Mouse (Mus musculus) lung, embryonic 16.5 days (tissue): ENCODE measurements around the gene Spred2. TPM values are rescaled to one million over a fixed set of nuclear protein-coding genes. Genes with fewer than 3 reads are reported as not detected.

ENCODE experiments used
- ATAC-seq: fragments of 200-750 bp; cut with Nextera tagmentation; 2 replicates; pipeline ENCODE4 v1.8.0; 2017; ENCODE audit warnings: low read depth, mild to moderate bottlenecking, moderate library complexity
- H3K27ac ChIP-seq: fragments of 300-500 bp; sonication (generic); 2 replicates; pipeline ENCODE4 v1.5.1; 2014; ENCODE audit warnings: mild to moderate bottlenecking, control low read depth, low read length
- H3K27me3 ChIP-seq: fragments of 300-500 bp; sonication (generic); 2 replicates; pipeline ENCODE4 v1.6.1; 2014; ENCODE audit warnings: low read depth, low read length, mixed read lengths; ENCODE audit not compliant: control insufficient read depth, insufficient read depth
- H3K36me3 ChIP-seq: fragments of 300-500 bp; sonication (generic); 2 replicates; pipeline ENCODE4 v1.6.1; 2014; ENCODE audit warnings: low read length; ENCODE audit not compliant: control insufficient read depth, insufficient read depth
- H3K4me1 ChIP-seq: fragments of 300-500 bp; sonication (generic); replicated peaks from 2 replicates; pipeline ENCODE4 v1.6.1; 2014; ENCODE audit warnings: low read length, mixed read lengths; ENCODE audit not compliant: control insufficient read depth, insufficient read depth
- H3K4me2 ChIP-seq: fragments of 300-500 bp; sonication (generic); 2 replicates; pipeline ENCODE4 v1.6.1; 2014; ENCODE audit warnings: low read depth, low read length, control low read depth
- H3K4me3 ChIP-seq: fragments of 300-500 bp; sonication (generic); 2 replicates; pipeline ENCODE4 v1.5.1; 2014; ENCODE audit warnings: mild to moderate bottlenecking, low read length, control low read depth
- H3K9ac ChIP-seq: fragments of 300-500 bp; sonication (generic); 2 replicates; pipeline ENCODE4 v1.6.1; 2014; ENCODE audit warnings: low read length, control low read depth
- H3K9me3 ChIP-seq: fragments of 300-500 bp; sonication (generic); 2 replicates; pipeline ENCODE4 v1.6.1; 2016; ENCODE audit warnings: low read length; ENCODE audit not compliant: control insufficient read depth
- WGBS: fragments of 180-500 bp; shearing (Covaris S2); extraction: QIAGEN DNeasy Blood & Tissue Kit; methylation state at CpG from one replicate; pipeline ENCODE4 v1.1.7; 2014; 5-methylcytosine and 5-hydroxymethylcytosine counted together
- polyA plus RNA-seq: library from polyadenylated mRNA; unstranded; fragments of >200 nt; fragmentation: Nextera tagmentation; extraction: Ambion mirVana; gene quantifications from 2 replicates; pipeline ENCODE4 v1.2.1, GENCODE M21; 2015

The Spred2 gene
- polyA plus RNA-seq, 1 experiment from 2014 or later, result 5.7 TPM

DNA sequence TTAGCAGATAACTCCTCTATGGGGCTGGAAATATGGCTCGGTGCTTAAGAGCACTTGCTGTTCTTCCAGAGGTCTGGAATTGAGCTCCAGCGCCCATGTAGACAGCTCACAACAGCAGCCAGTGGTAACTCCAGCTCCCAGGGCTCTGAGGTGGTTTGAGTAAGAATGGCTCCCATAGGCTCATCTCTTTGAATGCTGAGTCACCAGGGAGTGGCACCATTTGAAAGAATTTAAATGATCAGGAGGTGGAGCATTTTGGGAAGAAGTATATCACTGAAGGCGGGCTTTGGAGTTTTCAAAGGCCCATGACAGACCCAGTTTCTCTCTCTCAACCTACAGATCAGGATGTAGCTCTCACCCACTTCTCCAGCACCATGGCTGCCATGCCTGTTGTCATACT lies 13.0 kb upstream of the Spred2 start:
- ATAC-seq, result no peak
- H3K9me3 ChIP-seq, result peaks cover 3% of the 10 kb centered on the region; the same call in 1 of the 2 replicates
- WGBS, result 86% methylated on average over 3 of the region's 3 CpGs
- no peak overlapping the region for H3K9ac ChIP-seq
- no peak overlapping the region for H3K27ac ChIP-seq
- H3K27me3 ChIP-seq, result no peaks in the 10 kb centered on the region
- H3K36me3 ChIP-seq, result no peaks in the 10 kb centered on the region
- no peak overlapping the region for H3K4me2 ChIP-seq
- H3K4me3 ChIP-seq, result no peak overlapping the region
- H3K4me1 ChIP-seq, result no peaks in the 10 kb centered on the region

DNA sequence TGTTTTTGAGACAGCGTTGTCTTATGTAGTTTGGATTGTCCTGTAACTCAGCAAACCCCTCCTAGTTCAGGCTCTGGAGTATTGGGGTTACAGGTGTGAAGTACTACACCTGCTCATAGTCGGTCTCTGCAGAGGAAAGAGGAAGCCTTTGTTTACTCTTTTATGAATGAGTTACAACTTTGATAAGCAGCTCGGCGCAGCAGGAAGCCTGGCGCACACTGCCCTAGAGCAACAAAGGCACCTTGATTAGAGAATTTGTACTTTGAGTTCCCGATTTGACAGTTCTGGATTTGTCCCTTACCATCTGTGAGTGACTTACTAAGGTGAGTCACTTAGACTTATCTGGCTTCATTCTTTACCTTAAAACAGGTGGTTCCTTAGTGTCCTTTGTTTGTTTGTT lies 12.0 kb upstream of the Spred2 start:
- H3K27ac ChIP-seq, result no peak overlapping the region
- no peak overlapping the region for H3K4me2 ChIP-seq
- ATAC-seq, result no peak
- H3K4me1 ChIP-seq, result no peaks in the 10 kb centered on the region
- WGBS, result 41% methylated on average over 6 of the region's 6 CpGs
- H3K27me3 ChIP-seq, result no peaks in the 10 kb centered on the region
- no peak overlapping the region for H3K9ac ChIP-seq
- H3K4me3 ChIP-seq, result no peak overlapping the region
- H3K36me3 ChIP-seq, result no peaks in the 10 kb centered on the region
- peaks cover 3% of the 10 kb centered on the region; the same call in 1 of the 2 replicates for H3K9me3 ChIP-seq

DNA sequence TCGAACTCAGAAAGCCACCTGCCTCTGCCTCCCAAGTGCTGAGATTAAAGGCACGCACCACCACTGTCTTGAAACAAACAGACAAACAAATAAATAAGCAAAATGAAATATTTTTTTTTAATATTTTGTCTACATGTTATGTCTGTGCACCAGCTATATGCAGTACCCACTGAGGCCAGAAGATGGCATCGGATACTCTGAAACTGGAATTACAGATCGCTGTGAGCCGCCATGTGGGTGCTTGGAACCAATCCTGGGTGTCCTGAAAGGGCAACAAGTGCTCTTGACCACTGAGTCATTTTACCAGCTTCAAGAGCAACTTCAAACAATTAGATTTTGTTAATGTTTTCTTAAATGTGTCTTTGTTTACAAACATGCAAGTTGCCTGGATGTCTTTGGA lies 11.5 kb upstream of the Spred2 start:
- 88% methylated on average over 5 of the region's 5 CpGs for WGBS
- Histone ChIP-seq H3K4me1 (no peaks in the 10 kb centered on the region), H3K27ac (no peak overlapping the region), H3K36me3 (no peaks in the 10 kb centered on the region), H3K9ac (no peak overlapping the region), H3K4me3 (no peak overlapping the region), H3K9me3 (peaks cover 3% of the 10 kb centered on the region; the same call in 1 of the 2 replicates), H3K27me3 (no peaks in the 10 kb centered on the region), H3K4me2 (no peak overlapping the region)
- ATAC-seq, result no peak

DNA sequence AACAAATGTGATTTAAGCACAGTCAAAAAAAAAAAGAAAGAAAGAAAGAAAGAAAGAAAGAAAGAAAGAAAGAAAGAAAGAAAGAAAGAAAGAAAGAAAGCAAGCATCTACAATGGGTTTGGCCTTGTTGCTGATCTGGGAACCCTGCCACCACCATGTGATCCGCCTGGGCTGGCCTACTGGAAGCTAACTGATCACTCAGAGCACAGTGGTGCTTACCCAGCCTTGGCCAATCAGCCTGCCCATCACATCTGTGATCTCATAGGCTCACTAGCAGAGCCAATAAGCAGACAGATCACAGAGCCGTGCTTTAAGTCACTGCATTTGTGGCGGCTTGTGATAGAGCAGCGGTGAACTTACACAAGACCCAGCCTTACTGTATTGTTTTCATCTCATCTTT lies 10.4 kb upstream of the Spred2 start:
- Histone ChIP-seq H3K4me3 (no peak overlapping the region), H3K9me3 (peaks cover 3% of the 10 kb centered on the region; the same call in 1 of the 2 replicates), H3K36me3 (no peaks in the 10 kb centered on the region), H3K9ac (no peak overlapping the region), H3K4me2 (no peak overlapping the region), H3K27ac (no peak overlapping the region), H3K4me1 (0 out of 2 replicates have a peak, but pooled peaks cover 3% of the 10 kb centered on the region), H3K27me3 (no peaks in the 10 kb centered on the region)
- WGBS, result 93% methylated on average over 4 of the region's 4 CpGs
- no peak for ATAC-seq

DNA sequence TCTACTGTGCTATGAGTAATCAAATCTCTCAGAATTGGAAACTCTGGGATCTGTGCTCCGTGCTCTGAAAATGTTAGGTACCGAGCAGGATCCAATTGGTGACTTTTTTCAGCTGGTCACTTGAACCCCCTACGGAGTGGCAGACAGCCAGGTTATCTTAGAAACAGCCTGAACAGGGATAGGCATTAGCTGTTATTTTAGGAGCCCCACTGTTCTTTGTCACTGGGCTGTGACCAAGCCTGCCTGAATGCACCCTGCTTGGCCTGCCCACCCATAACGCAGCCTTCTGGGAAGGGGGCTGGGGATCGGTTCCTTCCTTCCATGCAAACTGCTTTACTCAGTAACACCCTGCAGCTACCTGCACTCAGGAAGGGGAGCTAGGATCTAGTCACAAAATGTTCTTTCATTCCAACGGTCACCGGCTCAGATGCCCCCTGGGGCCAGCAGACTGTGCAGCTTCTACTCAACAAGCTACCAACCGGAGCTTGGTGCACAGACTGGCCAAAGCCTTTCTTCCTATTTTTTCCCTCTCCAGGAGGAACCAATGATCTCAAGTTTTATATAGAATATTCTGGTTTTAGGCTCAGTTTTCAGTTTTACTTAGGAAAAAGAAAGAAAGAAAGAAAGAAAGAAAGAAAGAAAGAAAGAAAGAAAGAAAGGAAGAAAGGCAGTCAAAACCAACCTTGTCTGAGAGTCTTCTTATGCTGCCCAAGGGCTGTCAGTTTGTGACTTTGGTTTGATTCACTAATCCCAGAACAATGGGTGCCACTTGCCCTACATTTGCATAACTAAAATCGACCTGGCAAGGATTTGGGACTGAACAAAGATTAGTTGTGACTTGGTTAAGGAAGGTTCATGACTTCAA lies 6.6 kb upstream of the Spred2 start:
- Histone ChIP-seq H3K4me2 (no peak overlapping the region), H3K4me1 (0 out of 2 replicates have a peak, but pooled peaks cover 7% of the 10 kb centered on the region), H3K27ac (no peak overlapping the region), H3K27me3 (no peaks in the 10 kb centered on the region), H3K36me3 (no peaks in the 10 kb centered on the region), H3K9ac (no peak overlapping the region), H3K9me3 (peaks cover 3% of the 10 kb centered on the region; the same call in 1 of the 2 replicates), H3K4me3 (no peak overlapping the region)
- ATAC-seq, result no peak
- WGBS, result 59% methylated on average over 9 of the region's 9 CpGs

DNA sequence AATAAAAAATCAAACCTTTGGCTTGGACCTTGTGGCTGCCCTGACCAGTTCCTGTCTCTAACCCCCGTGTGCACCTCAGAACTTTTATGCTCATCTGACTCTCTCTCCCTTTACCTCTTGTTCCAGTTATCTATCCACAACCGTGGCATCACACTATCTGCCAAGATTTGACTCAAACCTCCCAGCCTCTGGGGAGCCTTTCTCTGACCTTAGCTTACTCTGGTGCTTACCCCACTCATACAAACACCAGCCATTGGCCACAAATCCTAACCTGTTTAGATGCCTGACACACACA lies 6.0 kb upstream of the Spred2 start:
- Histone ChIP-seq H3K36me3 (no peaks in the 10 kb centered on the region), H3K9ac (no peak overlapping the region), H3K27me3 (no peaks in the 10 kb centered on the region), H3K4me3 (no peak overlapping the region), H3K4me1 (0 out of 2 replicates have a peak, but pooled peaks cover 7% of the 10 kb centered on the region), H3K4me2 (no peak overlapping the region), H3K27ac (no peak overlapping the region), H3K9me3 (no peaks in the 10 kb centered on the region)
- whole genome bisulfite sequencing, result 50% methylated on average over 2 of the region's 2 CpGs
- no peak for ATAC-seq

DNA sequence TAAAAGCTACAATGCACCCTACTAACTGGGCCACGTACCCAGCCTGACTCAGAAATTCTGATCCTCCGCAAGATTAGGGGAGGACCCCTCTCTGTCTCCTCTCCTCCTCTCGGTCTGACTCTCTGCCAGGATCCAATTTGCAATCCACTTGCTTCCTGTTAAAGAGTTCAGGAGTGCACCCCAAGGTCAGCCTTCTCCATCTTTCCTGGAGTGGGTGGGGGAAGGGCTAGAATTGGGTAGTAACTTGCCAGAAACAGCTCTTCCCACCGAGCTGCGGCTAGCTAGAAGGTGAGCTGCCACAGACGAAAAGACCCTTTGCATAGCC lies 4.8 kb upstream of the Spred2 start:
- Histone ChIP-seq H3K4me1 (0 out of 2 replicates have a peak, but pooled peaks cover 7% of the 10 kb centered on the region), H3K4me2 (peak overlapping the region; percentile 69), H3K9me3 (no peaks in the 10 kb centered on the region), H3K27me3 (no peaks in the 10 kb centered on the region), H3K36me3 (no peaks in the 10 kb centered on the region), H3K27ac (peak overlapping the region; percentile 90), H3K4me3 (peak overlapping the region; percentile 70), H3K9ac (peak overlapping the region; percentile 72)
- WGBS, result 4% methylated on average over 6 of the region's 6 CpGs
- ATAC-seq, result peak; percentile 5; the same call in 1 of the 2 replicates

DNA sequence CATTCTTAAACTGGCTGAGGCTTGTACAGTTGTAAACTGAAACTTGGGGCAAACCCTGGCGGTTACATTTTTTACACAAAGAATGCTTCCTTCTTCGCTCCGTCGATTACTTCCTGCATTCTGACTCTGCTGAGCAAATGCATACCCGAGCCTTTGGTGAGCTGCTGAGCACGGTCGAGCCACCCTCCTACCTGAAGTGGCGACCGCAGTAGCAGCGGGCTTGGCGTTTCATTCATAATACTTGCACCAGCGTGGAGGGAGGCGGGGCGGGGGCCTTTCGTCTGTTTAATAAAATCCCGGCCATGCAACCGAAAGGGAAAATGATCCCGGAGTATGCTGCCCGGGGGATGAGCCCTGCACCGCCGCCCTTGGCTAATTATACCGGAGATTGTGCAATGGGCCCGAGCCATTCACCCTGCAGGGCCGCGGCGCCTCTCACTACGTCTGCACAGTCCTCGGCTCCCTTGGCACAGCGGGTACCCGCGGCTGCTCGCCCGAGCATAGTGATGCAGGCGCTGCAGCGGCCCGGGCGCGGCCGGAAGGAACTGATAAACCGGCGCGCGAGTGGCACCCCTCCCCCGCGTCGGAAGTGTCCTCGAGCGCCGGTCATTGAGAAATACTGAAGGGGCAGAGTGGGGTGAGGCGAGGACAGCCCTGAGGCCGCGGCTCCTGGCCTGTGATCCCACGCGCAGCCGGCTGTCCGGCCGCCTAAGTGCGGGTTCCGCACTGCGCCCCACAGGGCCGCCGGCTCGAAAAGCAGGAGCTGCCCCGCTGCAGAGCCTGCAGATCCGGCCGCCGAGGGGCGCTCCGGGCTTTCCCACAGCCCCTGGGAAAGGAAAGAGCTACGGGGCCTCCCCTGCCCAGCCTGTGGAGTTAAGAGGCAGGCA lies 4.1 kb upstream of the Spred2 start:
- WGBS, result under 1% methylated on average over 65 of the region's 70 CpGs

DNA sequence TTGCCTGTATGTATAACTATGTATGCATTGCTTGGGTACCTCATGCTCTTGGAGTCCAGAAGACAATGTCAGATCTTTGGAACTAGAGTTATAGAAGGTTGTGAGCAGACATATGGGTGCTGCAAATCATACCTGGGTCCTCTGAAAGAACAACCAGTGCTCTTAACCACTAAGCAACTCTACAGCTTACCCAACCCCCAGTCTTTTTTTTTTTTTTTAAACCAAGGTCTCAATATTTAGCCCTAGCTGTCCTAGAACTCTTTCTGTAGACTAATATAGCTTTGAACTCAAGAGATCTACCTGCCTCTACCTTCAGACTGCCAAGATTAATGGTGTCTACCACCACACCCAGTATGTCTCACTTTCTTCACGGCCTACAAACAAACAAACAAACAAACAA lies 2.5 kb upstream of the Spred2 start:
- Histone ChIP-seq H3K9ac (no peak overlapping the region), H3K4me3 (no peak overlapping the region), H3K9me3 (no peaks in the 10 kb centered on the region), H3K27me3 (no peaks in the 10 kb centered on the region), H3K27ac (no peak overlapping the region), H3K4me2 (no peak overlapping the region), H3K4me1 (peaks cover 16% of the 10 kb centered on the region), H3K36me3 (no peaks in the 10 kb centered on the region)
- WGBS, result 73% methylated on average over 1 of the region's 1 CpGs
- ATAC-seq, result no peak

More for the DNA sequence above, 4.1 kb upstream of the Spred2 start:
- Histone ChIP-seq H3K27ac (peak overlapping the region; percentile 90), H3K27me3 (no peaks in the 10 kb centered on the region), H3K4me2 (peak overlapping the region; percentile 69), H3K36me3 (no peaks in the 10 kb centered on the region), H3K9ac (peak overlapping the region; percentile 72), H3K9me3 (no peaks in the 10 kb centered on the region), H3K4me1 (0 out of 2 replicates have a peak, but pooled peaks cover 7% of the 10 kb centered on the region), H3K4me3 (peak overlapping the region; percentile 70)
- peak; percentile 76 for ATAC-seq
